ENCODE assay signal across 11 mouse cellular contexts in the genomic region with DNA sequence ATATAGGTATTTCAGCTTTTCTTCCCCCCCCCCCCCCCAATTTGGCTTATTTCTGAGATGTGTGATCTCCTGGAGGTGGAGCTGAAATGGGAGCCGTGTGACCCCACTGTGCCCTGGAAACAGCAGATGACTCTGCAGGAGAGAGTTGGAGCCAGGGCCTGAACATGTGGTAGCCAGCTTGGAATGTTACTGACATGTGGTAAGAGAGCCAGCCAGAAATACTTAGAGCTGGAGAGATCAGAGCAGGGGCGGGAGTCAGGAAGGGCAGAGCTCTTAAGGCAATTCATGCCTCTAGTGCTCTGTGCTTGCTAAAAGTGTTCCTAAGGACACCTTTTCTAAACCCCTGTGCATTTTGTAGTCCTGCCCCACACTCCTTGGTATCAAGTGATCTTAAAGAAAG. TPM values are rescaled to one million over a fixed set of nuclear protein-coding genes. Genes with fewer than 3 reads are reported as not detected.
DNase-seq lines count a peak whose midpoint lies in the region; ATAC-seq lines count a peak whose summit lies in the region.
"Had no signal": no experiment of that assay in that cellular context is flagged by ENCODE, and none has a peak within 500 bp of the region (broad histone marks: within the 10 kb centered on the region; RNA-seq: fewer than 3 reads in every experiment).

No protein-coding gene starts in this region.

- H3K9ac ChIP-seq in neural tube, embryonic 15.5 days (replicated peaks), result no peak overlapping the region
- no peak overlapping the region for H3K9ac ChIP-seq in neural tube, embryonic 11.5 days (ENCODE audit: low read length)
- H3K9ac ChIP-seq: liver, embryonic 13.5 days had no signal

- intact Hi-C loops in heart, postnatal 36 days (cut with DNase I), result no loop called here

- 88% methylated on average over 2 of the region's 2 CpGs for WGBS in neural tube, embryonic 15.5 days
- WGBS in neural tube, embryonic 11.5 days, result 51% methylated on average over 2 of the region's 2 CpGs

- H3K9me3 ChIP-seq in neural tube, embryonic 15.5 days (replicated peaks), result no peaks in the 10 kb centered on the region
- no peaks in the 10 kb centered on the region for H3K9me3 ChIP-seq in neural tube, embryonic 11.5 days (ENCODE audit: control insufficient read depth, low read length)
- H3K9me3 ChIP-seq: liver, embryonic 13.5 days had no signal

- DNase-seq in neural tube, embryonic 10.5 days (ENCODE audit: extremely low spot score, low spot score), result peak; percentile 61
- DNase-seq in forelimb bud, embryonic 11.5 days (ENCODE audit: low read depth, low spot score), result peak; percentile 78
- DNase-seq in heart, postnatal 36 days, result peak; percentile 39 to 42
- DNase-seq in neural tube, embryonic 11.5 days (ENCODE audit: low spot score), result peak; percentile 35
- no peak for DNase-seq in left cerebral cortex, adult 9 months (ENCODE audit: low spot score in 2 of 2)
- no peak for DNase-seq in frontal cortex, postnatal 10 days (ENCODE audit: low spot score in 2 of 2)
- DNase-seq: liver, embryonic 13.5 days; right cerebral cortex, postnatal 14 days had no signal

- H3K4me2 ChIP-seq in neural tube, embryonic 15.5 days, result no peak overlapping the region
- no peak overlapping the region for H3K4me2 ChIP-seq in neural tube, embryonic 11.5 days (ENCODE audit: low read depth)
- H3K4me2 ChIP-seq: liver, embryonic 13.5 days had no signal

- ATAC-seq in neural tube, embryonic 15.5 days (ENCODE audit: low FRiP score), result no peak
- no peak for ATAC-seq in neural tube, embryonic 11.5 days (ENCODE audit: insufficient read depth, low FRiP score, low TSS enrichment)
- ATAC-seq in frontal cortex, adult (ENCODE audit: low TSS enrichment), result no peak
- ATAC-seq: Patski had no signal

- H3K27ac ChIP-seq in neural tube, embryonic 15.5 days (replicated peaks), result no peak overlapping the region
- H3K27ac ChIP-seq in neural tube, embryonic 11.5 days (ENCODE audit: low read depth, low read length), result no peak overlapping the region
- H3K27ac ChIP-seq: liver, embryonic 13.5 days had no signal

- H3K36me3 ChIP-seq in neural tube, embryonic 15.5 days, result peaks cover 53% of the 10 kb centered on the region
- H3K36me3 ChIP-seq in neural tube, embryonic 11.5 days (ENCODE audit: control insufficient read depth, insufficient read depth, low read length), result no peaks in the 10 kb centered on the region

- H3K4me1 ChIP-seq in neural tube, embryonic 15.5 days, result no peaks in the 10 kb centered on the region; the same call in 1 of the 2 replicates
- H3K4me1 ChIP-seq in neural tube, embryonic 11.5 days (ENCODE audit: control insufficient read depth, insufficient read depth, low read length), result peaks cover 7% of the 10 kb centered on the region

- H3K4me3 ChIP-seq in neural tube, embryonic 15.5 days (replicated peaks), result no peak overlapping the region
- H3K4me3 ChIP-seq in neural tube, embryonic 11.5 days (ENCODE audit: low read depth, low read length), result no peak overlapping the region
- H3K4me3 ChIP-seq: liver, embryonic 13.5 days had no signal

- no peaks in the 10 kb centered on the region for H3K27me3 ChIP-seq in neural tube, embryonic 15.5 days (replicated peaks)
- no peaks in the 10 kb centered on the region for H3K27me3 ChIP-seq in neural tube, embryonic 11.5 days (ENCODE audit: control insufficient read depth, insufficient read depth, low read length)
- H3K27me3 ChIP-seq: liver, embryonic 13.5 days; Patski had no signal

RNA-seq across cellular contexts. Expression of a gene that starts 10.0 kb away (rescaled TPM):
- 5.1 and 6.6 TPM in 2 replicates for polyA plus RNA-seq in neural tube, embryonic 15.5 days (2015; fragmentation: Nextera tagmentation; extraction: Ambion mirVana)
- total RNA-seq in heart, postnatal 36 days (2021), result 10 to 100 TPM; 18.4 to 20.3 TPM
- polyA plus RNA-seq in neural tube, embryonic 11.5 days (2014; fragmentation: Nextera tagmentation; extraction: Ambion mirVana), result 9.3 and 10.7 TPM in 2 replicates

Comparison
In these comparisons a context has a peak if more than half of its experiments do, and no peak if none do; other contexts are left out.
1. DNase-seq: peak in neural tube, embryonic 10.5 days (single experiment), forelimb bud, embryonic 11.5 days (single experiment), heart, postnatal 36 days (2 of 2) and neural tube, embryonic 11.5 days (single experiment); none in left cerebral cortex, adult 9 months (0 of 2) and frontal cortex, postnatal 10 days (0 of 2).